Mouse (Mus musculus): Measurements from ENCODE around the gene Frs2.
"Not testable (repeated sequence)": the region's sequence is repeated elsewhere in the genome, so short reads cannot be mapped to it uniquely, and the experiment has no call there.

Frs2 gene

DNA sequence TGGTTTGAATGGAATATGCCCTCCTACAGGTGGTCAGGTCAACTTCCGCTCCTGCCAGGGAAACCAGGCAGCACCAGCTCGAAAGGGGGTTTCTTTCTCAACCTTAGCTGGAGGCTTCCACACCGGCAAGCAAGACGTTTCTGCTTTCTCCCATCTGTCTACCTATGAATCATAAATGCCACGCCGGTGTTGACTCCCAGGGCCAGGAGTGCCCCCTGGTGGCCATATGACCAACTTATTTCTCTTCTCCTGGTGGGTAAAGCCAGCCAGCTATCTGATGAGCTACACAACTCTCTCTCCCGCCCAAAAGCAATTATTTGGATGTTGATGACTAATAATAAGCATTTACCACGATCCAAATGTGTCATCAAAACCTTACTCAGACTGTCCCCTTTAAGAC lies 114.5 kb downstream of the Frs2 start:
- DNase-seq: peak; percentile 33

DNA sequence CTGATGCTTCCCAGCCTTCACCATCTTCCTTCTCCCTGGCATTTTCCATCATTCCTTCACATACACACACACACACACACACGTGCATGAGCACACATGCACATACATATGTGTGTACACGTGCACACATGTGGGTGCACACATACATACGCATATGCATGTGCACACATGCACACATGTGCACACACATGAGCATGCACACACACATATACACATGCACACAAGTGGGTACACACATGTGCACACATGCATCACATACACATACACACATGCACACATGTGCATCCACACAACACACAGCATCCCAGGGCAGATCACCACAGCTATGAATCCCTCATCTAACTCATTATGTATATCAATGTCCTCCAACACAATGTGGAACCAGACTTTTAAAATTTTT lies 117.2 kb downstream of the Frs2 start:
- no peak for DNase-seq

DNA sequence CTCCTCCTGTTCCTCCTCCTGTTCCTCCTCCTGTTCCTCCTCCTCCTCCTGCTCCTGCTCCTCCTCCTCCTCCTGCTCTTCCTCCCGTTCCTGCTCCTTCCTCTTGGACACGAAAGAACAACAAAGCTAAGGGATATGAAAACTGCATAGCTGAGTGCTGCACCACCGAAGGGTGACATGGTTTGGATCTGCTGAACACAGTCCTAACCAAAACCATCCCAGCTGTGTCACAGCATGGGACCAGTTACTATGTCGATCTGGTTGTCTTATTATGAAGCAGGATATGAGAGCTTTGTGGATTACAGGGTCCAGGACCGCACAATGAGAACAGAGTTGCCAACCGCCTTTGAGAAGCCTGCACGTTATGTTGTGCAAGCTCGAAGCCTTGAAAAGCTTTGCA lies 122.2 kb downstream of the Frs2 start:
- DNase-seq: no peak

DNA sequence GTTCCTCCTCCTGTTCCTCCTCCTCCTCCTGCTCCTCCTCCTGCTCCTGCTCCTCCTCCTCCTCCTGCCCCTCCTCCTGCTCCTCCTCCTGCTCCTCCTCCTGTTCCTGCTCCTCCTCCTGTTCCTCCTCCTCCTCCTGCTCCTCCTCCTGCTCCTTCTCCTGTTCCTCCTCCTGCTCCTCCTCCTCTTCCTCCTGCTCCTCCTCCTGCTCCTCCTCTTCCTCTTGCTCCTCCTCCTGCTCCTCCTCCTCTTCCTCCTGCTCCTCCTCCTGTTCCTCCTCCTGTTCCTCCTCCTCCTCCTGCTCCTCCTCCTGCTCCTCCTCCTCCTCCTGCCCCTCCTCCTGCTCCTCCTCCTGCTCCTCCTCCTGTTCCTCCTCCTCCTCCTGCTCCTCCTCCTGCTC lies 122.6 kb downstream of the Frs2 start:
- DNase-seq: not testable (repeated sequence)

DNA sequence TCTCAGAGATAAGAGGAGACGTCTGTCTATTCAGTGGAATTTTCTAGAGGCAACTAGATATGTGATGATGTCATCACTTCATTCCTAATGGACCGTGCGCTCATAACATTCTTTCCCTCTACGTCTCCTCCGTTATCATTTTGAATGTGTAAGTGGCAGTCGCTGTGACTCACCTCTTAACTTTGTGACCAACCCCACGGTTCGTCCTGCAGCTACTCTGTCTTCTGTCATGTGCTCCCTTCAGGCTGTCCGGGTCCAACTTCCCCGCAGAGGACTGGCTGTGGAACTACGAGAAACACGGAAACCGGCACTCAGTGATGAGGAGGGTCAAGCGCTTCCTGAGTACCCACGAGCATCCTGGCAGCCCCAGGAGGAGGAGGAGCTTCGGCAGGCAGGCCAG lies 124.6 kb downstream of the Frs2 start:
- DNase-seq: no peak

DNA sequence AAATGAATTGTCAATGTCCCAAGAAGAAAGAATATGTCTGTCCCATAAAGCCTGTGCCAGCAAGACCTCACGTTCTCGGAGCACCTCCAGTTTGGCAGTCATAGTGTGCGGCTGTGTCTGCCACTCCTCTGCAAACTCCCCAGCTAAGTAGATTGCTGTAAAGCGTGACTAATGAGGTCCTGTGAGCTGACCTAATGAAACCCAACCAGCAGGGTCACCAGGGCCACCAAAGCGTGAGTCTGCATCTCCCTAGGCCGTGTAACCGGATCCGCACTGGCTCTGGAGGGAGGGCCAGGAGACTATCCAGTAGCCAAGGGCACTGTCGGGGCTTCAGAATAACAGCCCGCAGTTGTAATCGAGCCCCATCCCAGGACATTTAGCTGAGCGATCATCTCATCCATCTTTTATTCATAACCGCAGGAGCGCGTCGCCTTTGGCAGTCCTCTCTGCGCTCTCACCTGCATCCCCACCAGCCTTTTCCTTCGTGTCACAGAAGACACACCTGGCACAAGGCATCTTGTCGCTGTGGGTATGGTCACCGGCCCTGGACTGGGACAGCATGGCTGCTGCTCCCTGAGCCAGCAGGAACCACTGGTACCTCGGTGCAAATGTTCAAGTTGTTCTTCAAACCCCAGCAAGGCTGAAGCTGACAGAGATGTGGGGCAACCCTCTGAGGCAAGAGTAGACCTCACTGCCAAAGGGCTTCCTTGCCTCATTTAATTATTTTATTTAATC lies 127.1 kb downstream of the Frs2 start:
- no peak for DNase-seq
